Comparison of ENCODE assay signal across 14 mouse cellular contexts in the genomic region with DNA sequence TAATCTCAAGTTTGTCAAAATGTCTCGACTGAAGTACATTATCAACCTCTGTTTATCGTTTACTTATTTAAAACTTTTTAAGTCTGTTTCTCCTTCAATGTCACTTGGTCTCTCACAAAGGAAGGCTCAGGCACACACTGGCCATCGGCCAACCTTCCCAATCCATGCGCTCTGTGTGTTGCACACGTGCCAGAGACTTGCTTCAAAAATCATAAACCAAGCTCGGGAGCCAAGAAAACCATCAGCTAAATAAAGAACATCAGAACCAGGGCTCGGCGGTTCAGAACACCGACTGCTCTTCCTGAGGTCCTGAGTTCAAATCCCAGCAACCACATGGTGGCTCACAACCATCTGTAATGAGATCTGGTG. TPM values are rescaled to one million over a fixed set of nuclear protein-coding genes. Genes with fewer than 3 reads are reported as not detected.
DNase-seq lines count a peak whose midpoint lies in the region; TF ChIP-seq lines count a peak whose summit lies in the region.
"Had no signal": no experiment of that assay in that cellular context is flagged by ENCODE, and none has a peak within 500 bp of the region (broad histone marks: within the 10 kb centered on the region; RNA-seq: fewer than 3 reads in every experiment).

No protein-coding gene starts in this region.

- TF ChIP-seq CTCF in E14TG2a.4 (conservative IDR thresholded peaks at IDR 0.05; ENCODE audit: low read length), result no peak

- peak overlapping the region; percentile 76 for H3K4me3 ChIP-seq in E14TG2a.4 (replicated peaks; ENCODE audit: low read length)
- peak overlapping the region; percentile 38; the same call in 1 of the 2 replicates for H3K4me3 ChIP-seq in embryonic facial prominence, embryonic 10.5 days
- peak overlapping the region; percentile 35; the same call in 1 of the 2 replicates for H3K4me3 ChIP-seq in limb, embryonic 10.5 days
- H3K4me3 ChIP-seq: liver, embryonic 13.5 days had no signal

- H3K27me3 ChIP-seq in E14TG2a.4 (ENCODE audit: insufficient read depth, low read length), result no peaks in the 10 kb centered on the region
- H3K27me3 ChIP-seq in embryonic facial prominence, embryonic 10.5 days (replicated peaks; ENCODE audit: low read depth, poor library complexity, severe bottlenecking), result no peaks in the 10 kb centered on the region
- H3K27me3 ChIP-seq in limb, embryonic 10.5 days (ENCODE audit: low read depth, poor library complexity, severe bottlenecking), result no peaks in the 10 kb centered on the region
- H3K27me3 ChIP-seq: CH12.LX; liver, embryonic 13.5 days had no signal

- WGBS in embryonic facial prominence, embryonic 10.5 days, result 44% methylated on average over 9 of the region's 9 CpGs
- 56% methylated on average over 9 of the region's 9 CpGs for WGBS in limb, embryonic 10.5 days

- peak; percentile 23 for DNase-seq in gastrocnemius, postnatal 10 days
- no peak for DNase-seq in gastrocnemius, postnatal 25 days
- DNase-seq in embryonic facial prominence, embryonic 10.5 days (ENCODE audit: low spot score), result no peak
- DNase-seq in limb, embryonic 10.5 days (ENCODE audit: low spot score), result no peak
- DNase-seq in layer of hippocampus, postnatal 36 days, result no peak
- no peak for DNase-seq in left cerebral cortex, adult 8-10 months (ENCODE audit: low spot score in 2 of 2)
- no peak for DNase-seq in urinary bladder, postnatal 14 days (ENCODE audit: low spot score)

- H3K27ac ChIP-seq in embryonic facial prominence, embryonic 10.5 days (replicated peaks), result peak overlapping the region; percentile 87
- peak overlapping the region; percentile 78 for H3K27ac ChIP-seq in limb, embryonic 10.5 days
- H3K27ac ChIP-seq: liver, embryonic 13.5 days had no signal

- peaks cover 92% of the 10 kb centered on the region for H3K4me1 ChIP-seq in E14TG2a.4 (replicated peaks; ENCODE audit: low read depth, low read length)
- peaks cover 87% of the 10 kb centered on the region for H3K4me1 ChIP-seq in embryonic facial prominence, embryonic 10.5 days
- peaks cover 71% of the 10 kb centered on the region for H3K4me1 ChIP-seq in limb, embryonic 10.5 days

- peaks cover 63% of the 10 kb centered on the region for H3K36me3 ChIP-seq in E14TG2a.4 (ENCODE audit: insufficient read depth, low read length)
- H3K36me3 ChIP-seq in embryonic facial prominence, embryonic 10.5 days (replicated peaks), result peaks cover 17% of the 10 kb centered on the region
- peaks cover 16% of the 10 kb centered on the region for H3K36me3 ChIP-seq in limb, embryonic 10.5 days
- H3K36me3 ChIP-seq: liver, embryonic 13.5 days had no signal

- H3K9me3 ChIP-seq in E14TG2a.4 (ENCODE audit: low read length), result no peaks in the 10 kb centered on the region
- H3K9me3 ChIP-seq in embryonic facial prominence, embryonic 10.5 days, result no peaks in the 10 kb centered on the region
- no peaks in the 10 kb centered on the region for H3K9me3 ChIP-seq in limb, embryonic 10.5 days (replicated peaks)
- H3K9me3 ChIP-seq: liver, embryonic 13.5 days had no signal

RNA-seq across cellular contexts. Expression of a gene that starts 13.2 kb away (rescaled TPM):
- not detected for total RNA-seq in gastrocnemius, postnatal 10 days (2021)
- total RNA-seq in gastrocnemius, postnatal 25 days (2021), result not detected
- polyA plus RNA-seq in embryonic facial prominence, embryonic 10.5 days (2016; fragmentation: Nextera tagmentation; extraction: Ambion mirVana), result 1.0 and 1.2 TPM in 2 replicates
- polyA plus RNA-seq in limb, embryonic 10.5 days (2016; fragmentation: Nextera tagmentation; extraction: Ambion mirVana), result 1.5 and 1.6 TPM in 2 replicates
- total RNA-seq in layer of hippocampus, postnatal 36 days (2021), result not detected
- not detected for total RNA-seq in left cerebral cortex, adult 8-10 months (2022)
- total RNA-seq: adrenal gland, postnatal 4 days; CH12.LX; gastrocnemius, adult 8-10 months; monocyte, adult 5-6 weeks had no signal
- polyA plus RNA-seq: cortical plate, adult 2 months; liver, embryonic 13.5 days had no signal

RNA-seq across cellular contexts. Expression of a gene that starts 23.9 kb away (rescaled TPM):
- not detected for total RNA-seq in gastrocnemius, postnatal 10 days (2021)
- total RNA-seq in gastrocnemius, postnatal 25 days (2021), result not detected
- polyA plus RNA-seq in embryonic facial prominence, embryonic 10.5 days (2016; fragmentation: Nextera tagmentation; extraction: Ambion mirVana), result 0.10 TPM in 1 of 2 replicates, not detected in the other
- polyA plus RNA-seq in limb, embryonic 10.5 days (2016; fragmentation: Nextera tagmentation; extraction: Ambion mirVana), result 0.06 TPM in 1 of 2 replicates, not detected in the other
- total RNA-seq in layer of hippocampus, postnatal 36 days (2021), result not detected
- total RNA-seq in left cerebral cortex, adult 8-10 months (2022), result not detected
- total RNA-seq: adrenal gland, postnatal 4 days; gastrocnemius, adult 8-10 months had no signal
- polyA plus RNA-seq: cortical plate, adult 2 months; liver, embryonic 13.5 days had no signal

RNA-seq across cellular contexts. Expression of a gene that starts 35.5 kb away (rescaled TPM):
- total RNA-seq in gastrocnemius, postnatal 10 days (2021), result under 1 TPM in 1 of 2 experiments, not detected in 1; 0.02 TPM
- not detected for total RNA-seq in gastrocnemius, postnatal 25 days (2021)
- polyA plus RNA-seq in embryonic facial prominence, embryonic 10.5 days (2016; fragmentation: Nextera tagmentation; extraction: Ambion mirVana), result 7.8 and 9.4 TPM in 2 replicates
- polyA plus RNA-seq in limb, embryonic 10.5 days (2016; fragmentation: Nextera tagmentation; extraction: Ambion mirVana), result 6.2 and 11.5 TPM in 2 replicates
- 1 to 10 TPM; 1.1 to 1.5 TPM for total RNA-seq in layer of hippocampus, postnatal 36 days (2021)
- under 1 TPM; 0.46 to 0.67 (median 0.59) TPM for total RNA-seq in left cerebral cortex, adult 8-10 months (2022)
- total RNA-seq: gastrocnemius, adult 8-10 months; monocyte, adult 5-6 weeks had no signal
